Mouse (Mus musculus): Measurements from ENCODE around the gene Ralb. TPM values are rescaled to one million over a fixed set of nuclear protein-coding genes. Genes with fewer than 3 reads are reported as not detected.

The Ralb gene
- polyA plus RNA-seq, 1 experiment from 2014 or later: 151 TPM

DNA sequence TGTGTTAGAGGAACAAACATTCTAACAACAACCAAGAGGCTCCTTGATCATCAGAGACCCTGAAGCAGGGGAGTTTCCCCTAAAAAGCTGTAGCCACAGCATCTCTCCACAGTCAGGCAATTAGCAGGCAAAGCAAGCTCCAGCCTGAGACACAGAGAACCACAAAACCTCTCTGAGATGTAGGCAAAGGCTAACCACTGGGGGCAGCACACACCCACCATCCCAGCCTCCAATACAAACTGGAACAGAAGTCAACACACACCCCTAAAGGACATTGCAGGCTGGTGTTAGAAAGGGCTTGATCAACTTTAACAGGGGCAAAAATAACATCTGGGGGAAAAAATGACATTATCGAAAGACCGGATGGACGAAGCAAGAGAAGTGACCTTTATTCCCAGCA, 20.1 kb downstream of the Ralb start:
- Histone ChIP-seq H3K36me3 (ENCODE audit: insufficient read depth, low read length) (0 out of 2 replicates have a peak, but pooled peaks cover 3% of the 10 kb centered on the region), H3K9ac (replicated peaks; ENCODE audit: low read depth) (no peak overlapping the region), H3K4me2 (replicated peaks; ENCODE audit: low read depth, low read length) (no peak overlapping the region), H3K9me3 (ENCODE audit: low read length) (no peaks in the 10 kb centered on the region), H3K27ac (ENCODE audit: low read length) (no peak overlapping the region), H3K27me3 (replicated peaks; ENCODE audit: insufficient read depth, low read length) (no peaks in the 10 kb centered on the region), H3K4me1 (ENCODE audit: insufficient read depth, low read depth, low read length) (no peaks in the 10 kb centered on the region), H3K4me3 (ENCODE audit: low read depth, low read length) (no peak overlapping the region)
- DNase-seq (ENCODE audit: low spot score) (peak; percentile 69), ATAC-seq (peak; percentile 63)
- TF ChIP-seq EP300 (IDR thresholded peaks at IDR 0.05): no peak
- peak; percentile 86 for TF ChIP-seq CTCF (IDR thresholded peaks at IDR 0.05)
- WGBS: 38% methylated on average over 3 of the region's 3 CpGs

GRCm38 (mm10) chr1:119482891-119483290, 21.7 kb downstream of the Ralb start:
- DNase-seq (ENCODE audit: low spot score) (peak; percentile 57), ATAC-seq (no peak)
- no peak overlapping the region for H3K27ac ChIP-seq (ENCODE audit: low read length)
- no peaks in the 10 kb centered on the region for H3K9me3 ChIP-seq (ENCODE audit: low read length)
- no peak overlapping the region for H3K4me2 ChIP-seq (replicated peaks; ENCODE audit: low read depth, low read length)
- H3K9ac ChIP-seq (replicated peaks; ENCODE audit: low read depth): no peak overlapping the region
- WGBS: 59% methylated on average over 3 of the region's 3 CpGs
- no peak for TF ChIP-seq EP300 (IDR thresholded peaks at IDR 0.05)
- peak; percentile 65 for TF ChIP-seq CTCF (IDR thresholded peaks at IDR 0.05)
- H3K27me3 ChIP-seq (replicated peaks; ENCODE audit: insufficient read depth, low read length): no peaks in the 10 kb centered on the region
- H3K36me3 ChIP-seq (ENCODE audit: insufficient read depth, low read length): peaks cover 10% of the 10 kb centered on the region; the same call in 1 of the 2 replicates
- H3K4me1 ChIP-seq (ENCODE audit: insufficient read depth, low read depth, low read length): no peaks in the 10 kb centered on the region
- no peak overlapping the region for H3K4me3 ChIP-seq (ENCODE audit: low read depth, low read length)

GRCm38 (mm10) chr1:119481205-119481932, 23.2 kb downstream of the Ralb start:
- Histone ChIP-seq H3K9ac (replicated peaks; ENCODE audit: low read depth) (no peak overlapping the region), H3K9me3 (ENCODE audit: low read length) (no peaks in the 10 kb centered on the region), H3K27ac (ENCODE audit: low read length) (no peak overlapping the region), H3K27me3 (replicated peaks; ENCODE audit: insufficient read depth, low read length) (no peaks in the 10 kb centered on the region), H3K4me1 (ENCODE audit: insufficient read depth, low read depth, low read length) (no peaks in the 10 kb centered on the region), H3K4me2 (replicated peaks; ENCODE audit: low read depth, low read length) (no peak overlapping the region), H3K4me3 (ENCODE audit: low read depth, low read length) (no peak overlapping the region), H3K36me3 (ENCODE audit: insufficient read depth, low read length) (peaks cover 16% of the 10 kb centered on the region)
- no peak for DNase-seq (ENCODE audit: low spot score)
- ATAC-seq: no peak
- WGBS: 96% methylated on average over 7 of the region's 7 CpGs
- TF ChIP-seq CTCF (IDR thresholded peaks at IDR 0.05): peak; percentile 56
- TF ChIP-seq EP300 (IDR thresholded peaks at IDR 0.05): no peak

GRCm38 (mm10) chr1:119480678-119481077, 23.9 kb downstream of the Ralb start:
- Histone ChIP-seq H3K4me3 (ENCODE audit: low read depth, low read length) (no peak overlapping the region), H3K4me1 (ENCODE audit: insufficient read depth, low read depth, low read length) (no peaks in the 10 kb centered on the region), H3K27ac (ENCODE audit: low read length) (no peak overlapping the region), H3K4me2 (replicated peaks; ENCODE audit: low read depth, low read length) (no peak overlapping the region), H3K9me3 (ENCODE audit: low read length) (no peaks in the 10 kb centered on the region), H3K36me3 (ENCODE audit: insufficient read depth, low read length) (peaks cover 23% of the 10 kb centered on the region), H3K9ac (replicated peaks; ENCODE audit: low read depth) (no peak overlapping the region), H3K27me3 (replicated peaks; ENCODE audit: insufficient read depth, low read length) (no peaks in the 10 kb centered on the region)
- TF ChIP-seq CTCF (IDR thresholded peaks at IDR 0.05) (no peak), EP300 (IDR thresholded peaks at IDR 0.05) (no peak)
- ATAC-seq (no peak), DNase-seq (ENCODE audit: low spot score) (no peak)
- 88% methylated on average over 8 of the region's 8 CpGs for WGBS

- no peaks in the 10 kb centered on the region for H3K9me3 ChIP-seq (ENCODE audit: low read length)
- no peak overlapping the region for H3K4me3 ChIP-seq (ENCODE audit: low read depth, low read length)
- H3K27me3 ChIP-seq (replicated peaks; ENCODE audit: insufficient read depth, low read length): no peaks in the 10 kb centered on the region
- H3K36me3 ChIP-seq (ENCODE audit: insufficient read depth, low read length): peaks cover 29% of the 10 kb centered on the region
- H3K4me2 ChIP-seq (replicated peaks; ENCODE audit: low read depth, low read length): no peak overlapping the region
- H3K4me1 ChIP-seq (ENCODE audit: insufficient read depth, low read depth, low read length): no peaks in the 10 kb centered on the region
- H3K27ac ChIP-seq (ENCODE audit: low read length): no peak overlapping the region
- ATAC-seq (no peak), DNase-seq (ENCODE audit: low spot score) (no peak)
- TF ChIP-seq CTCF (IDR thresholded peaks at IDR 0.05) (no peak), EP300 (IDR thresholded peaks at IDR 0.05) (no peak)
- H3K9ac ChIP-seq (replicated peaks; ENCODE audit: low read depth): no peak overlapping the region
- WGBS: 73% methylated on average over 4 of the region's 4 CpGs
Observed at GRCm38 (mm10) chr1:119479641-119480040, 25.0 kb downstream of the Ralb start.

GRCm38 (mm10) chr1:119476905-119477353, 27.7 kb downstream of the Ralb start:
- TF ChIP-seq CTCF (IDR thresholded peaks at IDR 0.05) (no peak), EP300 (IDR thresholded peaks at IDR 0.05) (no peak)
- Histone ChIP-seq H3K36me3 (ENCODE audit: insufficient read depth, low read length) (peaks cover 31% of the 10 kb centered on the region), H3K4me1 (ENCODE audit: insufficient read depth, low read depth, low read length) (no peaks in the 10 kb centered on the region), H3K4me3 (ENCODE audit: low read depth, low read length) (no peak overlapping the region), H3K27me3 (replicated peaks; ENCODE audit: insufficient read depth, low read length) (no peaks in the 10 kb centered on the region), H3K27ac (ENCODE audit: low read length) (no peak overlapping the region), H3K9ac (replicated peaks; ENCODE audit: low read depth) (no peak overlapping the region), H3K4me2 (replicated peaks; ENCODE audit: low read depth, low read length) (no peak overlapping the region), H3K9me3 (ENCODE audit: low read length) (no peaks in the 10 kb centered on the region)
- DNase-seq (ENCODE audit: low spot score): no peak
- WGBS: 64% methylated on average over 7 of the region's 7 CpGs
- ATAC-seq: no peak
